Mouse (Mus musculus): ENCODE data around the gene Ddx52.

GRCm38 (mm10) chr11:83956822-83957221 is 15.0 kb downstream of the Ddx52 start:
- no peak for TF ChIP-seq CTCF (IDR thresholded peaks at IDR 0.05; ENCODE audit: borderline replicate concordance, extremely low read depth, insufficient read depth, insufficient read length)
- no peak for TF ChIP-seq POLR2A (IDR thresholded peaks at IDR 0.05; ENCODE audit: borderline replicate concordance, extremely low read depth, insufficient read depth, insufficient read length, poor library complexity, severe bottlenecking)
